Mouse (Mus musculus): Measurements from ENCODE around the gene Ntng1.

The Ntng1 gene

DNA sequence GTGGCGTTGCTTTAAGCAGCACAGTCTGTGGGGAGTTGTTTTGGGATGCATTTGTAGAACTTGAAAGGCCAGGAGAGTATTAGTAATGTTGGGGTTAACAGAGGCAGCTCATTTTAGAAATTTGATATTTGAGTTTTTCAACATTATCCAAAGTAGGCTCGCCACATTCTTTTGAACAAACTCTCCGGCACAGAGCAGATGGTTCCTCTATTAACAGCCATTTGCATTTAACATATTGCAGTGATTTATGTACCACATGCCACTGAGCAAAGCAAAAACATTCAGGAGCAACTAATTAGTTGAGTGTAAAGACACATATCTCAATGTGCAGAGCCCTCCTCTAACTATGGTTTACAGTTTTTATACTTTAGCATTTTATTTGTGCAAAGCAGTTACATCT is 224.8 kb downstream of the Ntng1 start:
- DNase-seq (ENCODE audit: low spot score), result no peak

DNA sequence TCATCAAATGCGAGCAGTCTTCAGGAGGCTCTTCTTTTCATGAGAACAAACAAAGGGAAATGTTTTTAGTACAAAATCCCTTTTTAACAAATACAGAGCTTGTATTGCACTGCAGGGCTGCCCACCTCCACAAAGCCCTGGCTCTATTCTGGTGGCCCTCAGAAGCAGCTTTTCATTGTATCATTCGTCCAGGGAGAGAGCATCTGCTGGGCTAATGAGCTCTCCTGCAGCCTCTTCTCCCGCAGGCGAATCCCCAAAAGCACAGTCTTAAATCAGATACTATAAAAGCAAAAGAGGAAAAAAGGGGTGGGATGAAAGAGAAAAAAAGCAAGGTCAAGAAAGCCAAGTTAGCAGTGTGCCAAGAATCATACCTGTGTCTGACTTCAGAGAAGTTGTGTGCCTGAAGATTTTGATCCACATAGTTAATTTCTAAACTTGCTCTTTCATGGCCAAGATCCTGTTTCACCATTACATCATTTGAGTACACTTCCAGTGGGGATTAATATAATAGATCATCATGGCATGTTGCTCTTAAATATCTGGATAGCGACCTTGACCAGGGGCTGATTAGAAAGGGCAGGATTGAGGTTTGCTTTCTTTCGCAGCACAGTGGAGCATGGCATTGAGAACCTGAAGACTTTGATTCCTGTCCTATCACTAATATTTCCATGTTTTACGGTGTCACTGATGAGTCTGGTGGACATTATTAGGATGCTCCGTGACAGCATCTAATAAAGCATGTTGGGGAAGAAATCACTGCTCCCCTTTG is 225.7 kb downstream of the Ntng1 start:
- DNase-seq (ENCODE audit: low spot score), result no peak

DNA sequence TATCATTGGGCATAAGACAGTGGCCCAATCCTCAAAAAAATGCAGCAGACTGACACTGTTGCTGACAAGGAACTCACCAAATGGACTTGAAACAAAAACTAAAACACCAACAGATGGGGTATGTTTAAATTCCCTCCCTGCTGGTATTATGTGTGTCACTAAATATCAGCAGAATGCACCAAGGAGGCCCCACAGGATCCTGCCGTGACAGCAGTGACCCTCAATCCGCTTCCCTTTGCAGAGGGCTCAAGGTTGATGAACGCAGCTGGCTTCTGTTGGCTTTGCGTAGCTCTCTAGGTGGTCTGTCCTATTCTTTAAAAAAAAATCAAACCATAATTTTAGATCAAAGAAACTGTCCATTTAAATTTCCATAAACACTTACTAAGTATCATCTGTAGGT is 226.7 kb downstream of the Ntng1 start:
- DNase-seq (ENCODE audit: low spot score), result no peak

DNA sequence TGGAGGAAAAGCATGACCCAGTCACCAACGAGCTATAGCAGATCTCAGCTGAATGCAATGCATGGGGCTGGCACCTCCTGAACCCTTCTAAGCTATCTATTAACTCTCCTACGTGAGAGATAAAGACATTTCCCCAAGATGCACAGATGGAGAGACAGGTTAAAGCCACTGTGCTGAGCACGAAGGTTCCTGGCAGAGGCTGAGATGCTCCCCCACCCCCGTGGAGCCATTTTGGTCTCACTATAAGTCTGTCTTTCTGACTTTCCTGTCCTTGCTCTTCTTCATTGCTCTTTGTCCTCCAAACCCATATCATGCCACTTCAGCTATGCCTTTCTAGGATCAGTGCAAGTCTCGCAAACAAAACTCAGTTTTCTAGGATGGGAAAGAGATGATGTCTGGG is 229.6 kb downstream of the Ntng1 start:
- DNase-seq (ENCODE audit: low spot score), result no peak

DNA sequence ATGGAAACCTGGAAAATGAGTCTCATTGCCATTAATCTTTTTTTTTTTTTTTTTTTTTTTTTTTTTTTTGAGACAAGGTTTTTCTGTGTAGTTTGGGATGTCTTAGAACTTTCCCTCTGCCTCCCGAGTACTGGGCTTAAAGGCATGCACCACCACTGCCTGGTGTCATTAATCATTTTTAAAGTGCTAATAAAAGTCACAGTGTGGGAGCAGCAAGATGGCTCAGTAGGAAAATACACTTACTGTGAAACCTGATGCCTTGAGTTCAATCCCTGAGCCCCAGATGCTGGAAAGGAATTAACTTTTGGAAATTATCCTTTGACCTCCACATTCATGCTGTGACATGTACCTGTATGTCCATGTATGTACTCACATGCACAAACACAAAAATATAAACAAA is 253.2 kb downstream of the Ntng1 start:
- no peak for DNase-seq (ENCODE audit: low spot score)

DNA sequence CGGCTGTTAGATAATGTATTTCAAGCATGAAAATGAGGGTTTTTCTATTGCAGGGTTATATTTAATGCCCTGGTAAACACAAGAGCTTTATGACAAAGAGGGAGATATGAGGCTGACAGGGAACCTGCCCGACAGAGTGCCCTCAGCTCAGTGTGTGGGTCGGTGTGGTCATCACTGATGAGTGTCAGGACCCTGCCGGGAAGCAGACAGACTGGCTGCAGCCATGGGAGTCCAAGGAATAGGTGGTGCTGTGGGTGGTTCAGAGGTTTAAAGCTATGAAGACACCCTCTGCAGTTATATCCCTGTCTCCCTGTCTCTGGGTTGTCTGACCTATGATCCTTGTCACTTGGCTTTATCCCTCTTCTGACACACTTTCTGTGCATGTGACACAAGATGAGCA is 258.1 kb downstream of the Ntng1 start:
- DNase-seq (ENCODE audit: low spot score), result no peak

DNA sequence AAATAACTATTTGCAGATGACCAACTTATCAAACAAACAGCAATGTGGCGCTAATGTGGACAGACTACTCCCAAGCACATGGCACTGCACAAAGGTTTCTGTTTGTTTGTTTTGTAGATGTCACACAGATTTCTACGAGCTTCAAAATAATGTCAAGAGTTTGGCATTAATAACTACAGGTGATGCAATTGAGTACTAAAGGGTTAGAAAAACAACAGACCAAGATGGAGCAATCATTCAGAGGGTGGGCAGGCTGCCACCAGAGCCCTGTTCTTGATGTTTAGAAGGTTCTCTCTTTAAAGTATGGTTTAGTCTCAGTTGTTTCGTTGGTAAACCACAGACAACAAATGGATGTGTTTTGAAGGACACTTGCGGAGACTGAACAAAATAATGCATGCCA is 264.8 kb downstream of the Ntng1 start:
- DNase-seq (ENCODE audit: low spot score), result no peak

DNA sequence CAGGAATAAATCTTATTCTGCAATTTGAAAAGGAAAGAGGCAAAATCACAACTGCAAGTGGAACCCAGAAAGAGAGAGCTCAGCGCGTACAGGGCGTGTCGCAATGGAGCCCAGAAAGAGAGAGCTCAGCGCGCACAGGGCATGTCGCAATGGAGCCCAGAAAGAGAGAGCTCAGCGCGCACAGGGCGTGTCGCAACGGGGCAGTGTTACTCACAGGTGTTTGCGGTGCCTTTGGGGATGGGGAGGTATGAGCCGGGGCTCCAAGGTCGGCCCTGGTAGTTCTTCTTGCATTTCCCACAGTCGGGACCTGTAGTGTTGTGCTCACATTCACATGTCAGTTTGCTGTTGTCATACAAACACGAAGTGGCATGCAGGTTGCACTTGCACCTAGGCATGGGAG is 271.8 kb downstream of the Ntng1 start:
- DNase-seq (ENCODE audit: low spot score), result no peak

DNA sequence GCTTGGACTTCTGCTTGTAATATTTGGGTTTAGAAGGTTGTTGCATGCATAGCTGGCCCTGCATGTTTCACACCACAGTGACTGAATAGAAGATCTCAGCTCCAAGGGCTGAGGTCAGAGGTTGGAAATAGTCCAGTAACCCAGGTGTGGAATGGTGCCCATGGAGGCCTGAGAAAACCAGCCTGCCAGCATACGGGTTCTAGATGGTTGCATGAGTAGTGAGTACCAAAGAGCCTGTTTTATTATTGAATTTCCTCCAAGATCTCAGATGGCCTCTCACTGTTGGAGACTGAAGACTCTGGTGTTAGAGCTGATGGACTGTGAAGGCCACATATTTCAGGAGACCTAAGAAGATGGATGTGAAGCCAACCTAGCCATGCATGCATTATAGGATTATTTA is 285.5 kb downstream of the Ntng1 start:
- no peak for DNase-seq (ENCODE audit: low spot score)

DNA sequence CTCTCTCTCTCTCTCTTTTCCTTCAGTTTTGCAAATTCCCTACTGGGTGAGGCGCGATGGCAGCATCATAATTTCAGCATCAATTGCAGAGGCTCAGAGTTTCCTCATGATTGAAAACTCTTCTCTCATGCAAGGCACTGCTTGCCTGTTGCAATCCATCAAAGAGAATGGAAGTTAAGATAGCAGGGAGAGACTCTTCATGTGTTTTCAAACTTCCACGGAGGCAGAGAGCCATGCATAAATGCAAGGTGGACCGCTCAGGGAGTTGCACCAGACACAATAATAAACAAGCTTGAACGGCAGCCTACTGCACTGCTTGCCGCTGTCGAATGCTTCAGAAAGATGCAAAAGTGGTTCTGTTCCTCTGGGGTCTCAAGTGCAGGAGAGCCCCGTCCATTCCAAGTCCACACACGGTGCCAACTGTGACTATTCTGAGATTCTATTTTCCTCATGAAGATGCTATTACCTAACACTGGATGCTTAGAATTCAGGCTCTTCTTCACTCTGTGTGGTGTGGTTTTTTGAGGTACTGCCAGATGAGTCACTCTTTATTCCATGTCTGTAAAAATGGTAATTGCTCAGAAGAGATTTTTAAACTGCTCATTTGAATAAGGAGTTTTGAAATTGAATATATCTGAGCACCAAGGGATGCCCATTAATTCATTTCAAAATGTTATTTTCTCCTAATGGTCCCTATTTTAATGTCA is 289.2 kb downstream of the Ntng1 start:
- no peak for DNase-seq (ENCODE audit: low spot score)

DNA sequence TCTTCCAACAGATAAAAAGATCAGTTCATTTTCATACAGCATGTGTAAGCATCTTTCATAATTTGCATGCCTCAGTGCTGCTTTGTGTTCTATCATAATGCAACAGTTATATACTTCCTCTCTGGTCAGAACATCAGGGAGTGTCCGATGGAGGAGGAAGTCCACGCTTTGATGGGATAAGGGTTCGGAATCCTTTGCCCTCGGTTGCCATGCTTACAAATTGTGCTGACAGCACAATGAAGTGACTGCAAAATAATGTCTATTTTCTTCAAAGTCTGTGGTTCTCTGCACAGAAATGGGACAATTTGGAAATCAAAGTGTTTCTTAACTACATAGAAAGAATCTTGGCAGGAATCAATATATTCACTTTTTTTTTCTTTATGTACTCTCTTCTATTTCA is 297.2 kb downstream of the Ntng1 start:
- no peak for DNase-seq (ENCODE audit: low spot score)

DNA sequence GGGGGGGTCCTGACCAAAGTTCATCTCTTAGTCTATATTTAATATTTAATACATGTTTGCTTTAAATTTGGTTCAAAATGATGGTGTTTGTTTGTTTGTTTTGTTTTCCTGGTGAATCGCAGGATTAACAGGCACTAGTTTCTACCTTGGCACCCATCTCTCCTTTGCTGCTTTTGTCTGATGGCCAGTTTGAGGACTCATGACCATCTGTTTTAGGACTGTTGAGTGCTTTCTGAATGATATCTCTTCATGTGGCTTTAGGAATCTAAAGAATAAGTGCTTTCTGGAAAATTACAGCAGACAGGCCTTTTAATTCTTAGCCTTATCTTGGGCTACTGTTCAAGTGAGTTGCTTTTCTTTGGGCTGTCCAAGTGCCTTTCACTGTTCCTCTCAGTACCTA is 318.0 kb downstream of the Ntng1 start:
- no peak for DNase-seq (ENCODE audit: low spot score)

DNA sequence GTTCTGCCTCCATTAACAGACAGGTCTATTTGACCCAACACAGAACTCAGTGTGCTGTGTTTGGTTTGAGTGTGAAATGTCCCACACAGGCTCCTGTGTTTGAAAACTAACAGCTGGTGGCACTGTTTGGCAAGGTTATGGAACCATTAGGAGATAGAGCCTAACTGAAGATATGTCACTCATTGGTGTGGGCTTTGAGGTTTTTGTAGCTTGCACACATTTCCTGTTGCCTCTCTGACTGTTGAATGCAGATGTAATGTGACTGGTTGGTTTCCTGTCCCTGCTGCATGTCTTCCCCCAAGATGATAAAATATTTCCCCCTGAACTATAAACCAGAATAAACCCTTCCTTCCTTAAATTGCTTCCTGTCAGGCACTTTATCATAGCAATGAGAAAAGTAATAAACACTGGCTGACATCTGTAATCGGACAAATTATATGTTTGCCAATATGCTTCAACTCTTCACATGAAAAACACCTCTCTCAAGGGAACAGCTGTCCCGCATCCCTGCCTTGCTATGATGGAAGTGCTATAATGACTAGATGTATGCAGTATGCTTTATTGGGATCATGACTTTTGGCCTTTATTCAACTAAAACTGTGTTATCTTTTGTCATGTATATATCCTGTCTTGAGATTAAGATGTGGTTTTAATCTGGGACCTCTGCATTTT is 320.9 kb downstream of the Ntng1 start:
- DNase-seq (ENCODE audit: low spot score), result no peak

DNA sequence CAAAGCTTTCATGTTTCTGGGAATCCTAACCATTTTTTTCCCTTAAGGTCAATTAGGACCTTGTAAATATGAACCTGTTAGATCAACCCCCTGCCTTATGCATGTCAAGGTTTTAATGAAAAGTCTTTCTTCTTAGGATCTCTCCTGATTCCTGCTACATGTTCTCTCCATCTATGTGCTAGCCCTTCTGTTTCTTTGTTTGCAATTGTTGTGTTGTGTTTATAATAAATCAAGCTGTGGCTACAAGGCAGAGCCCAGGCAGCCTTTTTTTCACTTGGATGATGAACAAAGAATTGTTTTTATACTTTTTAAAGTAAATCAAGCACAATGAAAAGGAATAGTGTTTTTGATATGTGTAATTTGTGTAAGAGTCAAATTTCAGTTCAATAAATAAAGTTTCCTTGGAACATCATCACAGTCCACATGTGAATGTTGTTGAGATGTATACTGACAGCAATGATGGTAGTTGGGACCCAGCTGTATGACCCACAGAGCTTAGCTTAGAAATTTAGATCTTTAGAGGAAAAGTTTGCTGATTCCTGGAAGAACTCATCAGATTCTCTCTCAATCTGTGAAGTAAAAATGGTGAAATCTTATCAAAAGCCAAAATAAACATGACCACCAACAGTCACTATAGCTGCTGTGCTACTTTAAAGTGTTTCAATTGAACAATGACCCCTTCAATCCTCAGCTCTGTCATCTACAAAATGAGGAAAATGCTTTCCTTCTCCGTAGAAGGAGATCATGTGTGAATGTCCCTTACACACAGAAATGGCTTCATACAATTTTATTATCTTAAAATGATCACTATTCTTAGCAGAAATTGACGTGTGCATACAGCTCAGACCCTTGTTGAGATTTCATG is 324.8 kb downstream of the Ntng1 start:
- DNase-seq (ENCODE audit: low spot score), result no peak

DNA sequence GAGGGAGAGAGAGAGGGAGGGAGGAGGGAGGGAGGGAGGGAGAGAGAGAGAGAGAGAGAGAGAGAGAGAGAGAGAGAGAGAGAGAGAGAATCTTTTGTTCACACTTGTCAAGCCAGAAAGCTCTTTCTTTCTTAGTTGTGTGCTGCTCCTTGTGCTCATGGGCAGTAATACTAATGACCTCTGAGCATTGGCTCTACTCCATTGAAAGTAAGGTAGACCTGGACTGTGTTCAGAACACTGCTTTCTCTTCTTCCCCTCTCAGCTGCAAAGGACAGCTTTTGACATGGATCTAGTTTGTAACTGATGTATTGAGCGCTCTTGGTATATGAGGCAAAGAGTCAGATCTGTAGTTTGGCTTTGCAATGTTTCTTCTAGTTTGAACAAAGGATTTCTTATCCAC is 334.7 kb downstream of the Ntng1 start:
- no peak for DNase-seq (ENCODE audit: low spot score)

DNA sequence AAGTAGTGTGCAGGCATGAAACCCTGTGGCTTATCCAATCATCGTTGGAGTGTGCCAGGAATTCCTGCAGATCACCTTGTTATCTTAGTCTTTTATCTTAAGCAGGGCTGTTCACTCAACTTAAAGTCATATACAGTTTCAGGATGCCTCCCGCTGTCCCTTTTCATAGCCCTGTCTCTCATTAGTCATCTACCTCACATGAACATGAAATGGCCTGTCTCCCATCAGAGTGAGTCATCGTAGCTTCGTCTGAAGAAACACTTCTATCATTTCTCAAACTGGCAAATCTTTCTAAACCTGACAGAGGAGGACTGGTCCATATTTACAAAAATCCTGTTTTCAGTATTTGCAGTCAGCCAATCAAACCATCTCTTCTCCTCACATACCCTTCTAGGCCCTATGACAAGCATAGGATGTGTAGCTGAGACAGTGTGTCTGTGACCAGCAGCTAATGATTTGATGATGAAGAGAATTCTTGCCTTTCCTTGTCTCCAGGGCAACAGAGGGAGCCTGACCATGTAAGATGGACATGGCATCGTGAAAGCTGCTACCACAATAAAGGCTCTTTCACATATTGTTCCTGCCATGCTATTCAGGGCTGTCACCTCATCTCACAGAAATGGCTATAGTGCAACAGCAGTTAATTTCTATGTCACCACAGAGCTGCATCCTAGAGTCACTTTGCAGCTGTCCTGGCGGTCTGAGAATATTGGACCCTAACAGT is 336.4 kb downstream of the Ntng1 start:
- DNase-seq (ENCODE audit: low spot score), result no peak

DNA sequence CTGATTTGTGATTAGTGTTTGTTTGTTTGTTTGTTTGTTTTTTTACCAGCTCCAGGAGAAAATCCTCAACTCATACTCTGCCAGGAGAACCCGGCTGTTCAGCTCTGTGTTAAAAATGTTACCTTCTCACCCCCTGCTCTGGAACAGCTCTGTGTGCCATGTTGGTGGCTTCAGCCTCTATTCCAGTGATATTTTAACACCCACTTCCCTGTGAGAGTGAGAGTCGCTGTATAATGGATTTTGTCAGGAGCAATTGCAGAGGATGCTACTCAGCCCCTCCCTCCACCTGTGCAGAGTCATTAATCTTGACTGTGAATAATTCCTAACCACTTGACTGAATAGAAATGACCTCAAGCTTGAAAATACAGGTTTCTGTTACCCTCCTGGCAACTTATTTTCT is 339.7 kb downstream of the Ntng1 start:
- DNase-seq (ENCODE audit: low spot score), result no peak

DNA sequence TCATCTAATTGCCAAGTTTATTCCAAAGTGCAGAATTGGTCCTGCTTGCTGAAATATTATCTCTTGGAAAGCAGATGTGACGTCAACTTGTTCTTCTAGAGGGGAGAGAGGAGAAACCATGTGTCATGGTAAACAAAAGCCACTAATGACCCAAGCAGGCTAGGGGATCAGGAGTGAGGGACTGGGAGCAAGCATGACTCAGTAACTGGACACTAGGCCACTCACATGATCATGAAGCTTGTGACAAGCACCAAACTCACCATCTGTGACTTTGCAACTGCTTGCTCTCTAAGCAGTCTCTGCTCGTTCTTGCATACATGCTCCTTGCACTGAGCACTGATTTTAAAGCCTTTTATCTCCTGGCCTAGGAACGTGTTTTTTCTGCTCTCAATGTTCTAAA is 340.2 kb downstream of the Ntng1 start:
- DNase-seq (ENCODE audit: low spot score), result no peak

DNA sequence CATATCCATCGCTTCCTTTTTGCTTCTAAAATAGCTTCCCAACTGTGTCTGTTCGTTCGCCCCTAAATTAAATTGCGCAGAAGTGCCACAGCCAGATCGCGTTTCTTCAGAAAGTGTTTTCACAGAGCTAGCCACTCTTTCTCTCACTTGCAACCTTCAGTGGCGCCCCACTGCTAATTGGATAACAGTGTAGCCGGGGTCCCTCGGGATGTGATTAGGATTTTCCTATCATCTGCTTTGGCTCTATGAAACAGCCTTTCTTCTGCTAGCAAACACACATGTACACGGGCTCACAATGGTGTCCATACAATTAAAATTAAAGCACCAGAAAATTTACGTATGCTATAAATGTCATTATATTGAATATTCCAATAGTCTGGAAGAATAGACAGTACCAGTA is 346.5 kb downstream of the Ntng1 start:
- no peak for DNase-seq (ENCODE audit: low spot score)

DNA sequence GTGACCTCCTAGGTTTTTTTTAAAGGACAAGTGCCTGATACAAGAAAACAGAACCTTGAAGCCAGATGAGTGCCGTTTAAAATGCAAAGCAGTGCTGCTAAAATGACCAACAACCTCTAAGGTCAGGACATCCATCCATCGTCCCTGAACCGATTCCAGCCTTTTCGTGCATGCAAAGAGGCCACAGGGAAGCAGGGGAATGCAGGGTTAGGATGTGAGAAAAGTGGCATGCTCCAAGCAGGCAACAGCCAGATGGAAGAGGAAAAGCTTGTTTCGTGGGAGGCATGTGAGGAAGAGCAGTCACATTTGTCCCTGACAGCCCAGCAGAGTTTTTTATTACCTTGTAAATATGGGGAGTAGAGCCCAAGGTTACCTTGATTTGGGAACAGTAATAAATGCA is 360.6 kb downstream of the Ntng1 start:
- DNase-seq (ENCODE audit: low spot score), result no peak

DNA sequence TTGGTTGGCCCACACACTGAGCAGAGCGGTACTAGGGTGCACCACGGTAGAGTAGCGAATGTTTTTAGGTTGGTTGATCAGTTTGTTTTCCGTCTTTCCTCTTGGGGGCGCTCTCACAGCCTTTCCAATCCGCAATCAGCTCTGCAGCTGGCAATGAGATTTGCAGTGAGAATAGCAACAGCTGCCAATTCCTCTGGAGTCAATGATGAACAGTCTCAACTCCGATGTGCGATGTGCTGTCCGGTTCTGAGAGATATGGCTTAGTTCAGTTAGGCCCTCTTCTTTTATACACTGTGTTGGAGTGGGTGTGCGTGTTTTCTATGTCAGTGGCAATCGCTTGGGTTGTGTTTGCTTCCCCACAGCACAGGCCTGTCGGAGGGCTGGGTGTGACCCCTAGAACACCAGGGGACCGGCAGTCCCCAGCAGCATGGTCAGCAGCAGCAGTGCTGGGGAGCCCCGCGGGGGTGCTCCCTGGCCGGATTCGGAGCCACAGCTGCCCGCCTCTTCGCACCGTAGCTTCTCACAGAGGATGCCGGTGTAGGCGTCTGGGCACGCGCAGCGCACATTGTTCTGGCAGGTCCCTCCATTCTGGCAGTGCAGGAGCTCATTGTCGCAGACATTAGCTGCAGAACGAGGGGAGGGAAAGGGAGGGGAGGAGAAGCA is 361.4 kb downstream of the Ntng1 start:
- peak; percentile 51 for DNase-seq (ENCODE audit: low spot score)

Measured in testis, postnatal 14 days (tissue).